Mouse (Mus musculus) hindbrain, embryonic 11.5 days (tissue): ENCODE data around the gene Dennd1a. TPM values are rescaled to one million over a fixed set of nuclear protein-coding genes. Genes with fewer than 3 reads are reported as not detected.

Experiments
- ATAC-seq: fragments of 200-750 bp; cut with Nextera tagmentation; 2 replicates; pipeline ENCODE4 v1.8.0; 2017; ENCODE audit warnings: mild to moderate bottlenecking, moderate TSS enrichment, moderate library complexity; ENCODE audit not compliant: low FRiP score
- DNase-seq: peaks from one replicate; pipeline ENCODE4 v3.0.0-alpha.2; 2015; ENCODE audit warnings: low spot score
- H3K27ac ChIP-seq: fragments of 300-500 bp; sonication (generic); 2 replicates; pipeline ENCODE4 v1.5.1; 2014; ENCODE audit warnings: mild to moderate bottlenecking, low read depth, low read length
- H3K27me3 ChIP-seq: fragments of 300-500 bp; sonication (generic); 2 replicates; pipeline ENCODE4 v1.6.1; 2014; ENCODE audit warnings: mild to moderate bottlenecking, low read length, moderate library complexity, mixed read lengths; ENCODE audit not compliant: control insufficient read depth, insufficient read depth
- H3K36me3 ChIP-seq: fragments of 300-500 bp; sonication (generic); 2 replicates; pipeline ENCODE4 v1.6.1; 2014; ENCODE audit warnings: mild to moderate bottlenecking, low read length, moderate library complexity, mixed read lengths; ENCODE audit not compliant: control insufficient read depth, insufficient read depth
- H3K4me1 ChIP-seq: fragments of 300-500 bp; sonication (generic); replicated peaks from 2 replicates; pipeline ENCODE4 v1.6.1; 2014; ENCODE audit warnings: low read length, mixed read lengths; ENCODE audit not compliant: control insufficient read depth, insufficient read depth
- H3K4me2 ChIP-seq: fragments of 300-500 bp; sonication (generic); replicated peaks from 2 replicates; pipeline ENCODE4 v1.6.1; 2014; ENCODE audit warnings: mild to moderate bottlenecking, low read depth, low read length
- H3K4me3 ChIP-seq: fragments of 300-500 bp; sonication (generic); 2 replicates; pipeline ENCODE4 v1.5.1; 2014; ENCODE audit warnings: low read depth, low read length
- H3K9ac ChIP-seq: fragments of 300-500 bp; sonication (generic); 2 replicates; pipeline ENCODE4 v1.6.1; 2014; ENCODE audit warnings: low read depth, low read length
- H3K9me3 ChIP-seq: fragments of 300-500 bp; sonication (generic); 2 replicates; pipeline ENCODE4 v1.6.1; 2016; ENCODE audit warnings: low read length; ENCODE audit not compliant: control insufficient read depth
- WGBS: fragments of 180-500 bp; shearing (Covaris S2); extraction: QIAGEN DNeasy Blood & Tissue Kit; methylation state at CpG from one replicate; pipeline ENCODE4 v1.1.7; 2014; 5-methylcytosine and 5-hydroxymethylcytosine counted together
- polyA plus RNA-seq: library from polyadenylated mRNA; unstranded; fragments of >200 nt; fragmentation: Nextera tagmentation; extraction: Ambion mirVana; gene quantifications from 2 replicates; pipeline ENCODE4 v1.2.1, GENCODE M21; 2014

Gene Dennd1a
- polyA plus RNA-seq, 1 experiment from 2014 or later = 11.3 TPM

DNA sequence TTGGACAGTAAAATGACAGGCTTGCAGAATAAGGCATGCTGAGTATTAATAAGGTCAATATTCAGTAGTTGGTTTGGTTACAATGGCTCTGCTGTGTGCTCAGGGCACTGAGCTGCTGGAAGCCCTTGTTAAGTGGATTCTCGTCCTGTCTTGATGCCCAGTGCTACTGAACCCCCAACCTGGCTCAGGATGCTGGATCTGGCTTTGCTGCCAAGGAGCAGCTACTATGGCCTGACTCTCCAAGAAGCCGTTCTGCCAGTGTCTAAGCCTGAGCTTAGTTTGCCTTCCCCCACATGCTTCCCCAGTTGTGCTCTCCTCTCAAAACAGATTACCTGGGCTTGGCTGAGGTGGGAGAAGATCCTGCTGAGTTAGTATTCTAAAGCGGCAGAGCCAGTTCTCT lies 25.7 kb upstream of the Dennd1a start:
- Histone ChIP-seq H3K4me2 (no peak overlapping the region), H3K4me3 (no peak overlapping the region), H3K27ac (no peak overlapping the region), H3K9ac (no peak overlapping the region), H3K36me3 (no peaks in the 10 kb centered on the region), H3K4me1 (no peaks in the 10 kb centered on the region), H3K9me3 (no peaks in the 10 kb centered on the region), H3K27me3 (0 out of 2 replicates have a peak, but pooled peaks cover 2% of the 10 kb centered on the region)
- DNase-seq (no peak), ATAC-seq (no peak)
- 49% methylated on average over 3 of the region's 3 CpGs for WGBS

DNA sequence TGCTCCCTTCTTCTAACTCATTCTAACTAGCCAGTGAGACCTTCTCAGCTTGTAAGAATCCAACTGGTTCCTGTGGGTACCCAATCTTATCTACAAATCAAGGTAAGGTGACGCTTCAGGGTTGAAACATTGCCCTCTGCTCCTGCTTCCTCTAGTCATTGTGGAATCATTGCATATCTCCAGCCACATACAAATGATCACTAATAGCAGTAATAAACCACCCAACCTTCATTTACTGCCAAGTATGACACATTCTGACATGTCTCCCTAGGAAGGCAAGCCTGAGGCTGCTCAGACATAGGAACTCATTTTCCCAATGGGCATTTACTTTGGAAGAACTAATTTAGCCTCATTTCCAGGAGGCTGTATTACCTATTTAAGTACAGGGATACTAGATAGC lies 18.0 kb upstream of the Dennd1a start:
- no peaks in the 10 kb centered on the region for H3K27me3 ChIP-seq
- no peaks in the 10 kb centered on the region for H3K9me3 ChIP-seq
- H3K4me2 ChIP-seq = no peak overlapping the region
- no peak overlapping the region for H3K27ac ChIP-seq
- H3K9ac ChIP-seq = no peak overlapping the region
- no peak for DNase-seq
- H3K4me3 ChIP-seq = no peak overlapping the region
- H3K36me3 ChIP-seq = no peaks in the 10 kb centered on the region
- WGBS = 84% methylated on average over 1 of the region's 1 CpGs
- no peaks in the 10 kb centered on the region for H3K4me1 ChIP-seq
- ATAC-seq = no peak

DNA sequence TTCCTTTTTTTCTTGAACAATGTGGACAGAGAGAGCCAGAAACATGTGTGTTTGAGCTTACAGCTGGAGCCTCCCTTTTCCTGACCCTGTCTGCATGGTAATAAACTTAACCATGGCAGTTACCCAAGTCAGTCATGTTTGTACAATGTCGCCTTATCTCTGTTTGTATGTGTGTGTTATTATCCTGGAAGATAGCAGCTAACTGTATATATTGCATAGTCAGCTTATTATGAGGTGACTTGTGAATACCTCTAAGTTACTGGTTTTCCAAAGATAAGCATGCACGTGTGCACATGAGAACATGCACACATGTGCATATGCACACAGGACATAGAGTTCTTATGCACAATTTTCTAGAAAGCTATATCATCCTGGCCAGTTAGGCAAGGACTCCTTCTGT lies 13.8 kb upstream of the Dennd1a start:
- Histone ChIP-seq H3K9ac (no peak overlapping the region), H3K4me3 (no peak overlapping the region), H3K27me3 (no peaks in the 10 kb centered on the region), H3K27ac (no peak overlapping the region), H3K4me2 (no peak overlapping the region), H3K36me3 (no peaks in the 10 kb centered on the region), H3K4me1 (no peaks in the 10 kb centered on the region), H3K9me3 (no peaks in the 10 kb centered on the region)
- no peak for DNase-seq
- WGBS = 90% methylated on average over 2 of the region's 2 CpGs
- ATAC-seq = no peak

DNA sequence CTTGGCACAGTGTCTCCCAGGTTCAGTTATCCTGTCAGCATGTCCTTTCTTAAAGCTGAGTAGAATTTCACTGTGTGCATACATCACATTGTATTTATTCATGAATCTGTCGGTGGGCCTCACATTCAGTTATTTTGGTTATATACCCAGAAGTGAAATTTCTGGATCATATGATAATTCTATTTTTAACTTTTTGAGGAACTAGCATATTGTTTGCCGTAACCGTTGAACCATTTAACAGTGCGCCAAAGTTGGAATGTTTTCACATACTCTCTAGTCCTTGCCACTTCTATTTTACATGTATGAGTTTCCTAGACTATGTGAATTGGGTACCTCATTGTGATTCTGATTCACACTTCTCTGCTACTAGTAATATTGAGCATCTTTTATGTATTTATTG lies 8.7 kb upstream of the Dennd1a start:
- Histone ChIP-seq H3K9me3 (no peaks in the 10 kb centered on the region), H3K4me1 (no peaks in the 10 kb centered on the region), H3K36me3 (no peaks in the 10 kb centered on the region), H3K9ac (no peak overlapping the region), H3K4me3 (no peak overlapping the region), H3K27me3 (no peaks in the 10 kb centered on the region; the same call in 1 of the 2 replicates), H3K27ac (no peak overlapping the region), H3K4me2 (no peak overlapping the region)
- 94% methylated on average over 4 of the region's 4 CpGs for WGBS
- ATAC-seq (no peak), DNase-seq (no peak)

DNA sequence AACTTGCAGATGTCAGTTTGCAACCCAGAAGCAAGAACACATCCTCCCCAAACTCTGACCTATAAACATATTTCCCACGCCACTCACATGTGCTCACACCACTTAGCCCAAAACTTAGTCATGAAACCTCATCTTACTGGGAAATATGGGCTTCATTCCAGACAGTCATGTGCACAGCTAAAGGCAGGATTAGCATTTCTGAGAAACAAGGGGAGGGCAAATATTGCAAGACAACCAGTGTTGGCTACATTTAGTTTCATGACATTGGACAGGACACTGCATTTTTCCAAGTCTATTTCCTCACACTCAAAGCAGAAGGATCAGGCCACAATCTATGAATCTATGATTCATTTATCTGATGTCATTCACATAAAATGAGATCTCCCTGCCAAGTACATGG lies 4.3 kb upstream of the Dennd1a start:
- H3K4me1 ChIP-seq = no peaks in the 10 kb centered on the region
- H3K36me3 ChIP-seq = no peaks in the 10 kb centered on the region
- H3K27me3 ChIP-seq = no peaks in the 10 kb centered on the region; the same call in 1 of the 2 replicates
- H3K4me3 ChIP-seq = no peak overlapping the region
- no peak overlapping the region for H3K4me2 ChIP-seq
- H3K27ac ChIP-seq = no peak overlapping the region
- H3K9me3 ChIP-seq = no peaks in the 10 kb centered on the region
- no peak for ATAC-seq
- H3K9ac ChIP-seq = no peak overlapping the region
- DNase-seq = no peak
- 80% methylated on average over 1 of the region's 1 CpGs for WGBS

DNA sequence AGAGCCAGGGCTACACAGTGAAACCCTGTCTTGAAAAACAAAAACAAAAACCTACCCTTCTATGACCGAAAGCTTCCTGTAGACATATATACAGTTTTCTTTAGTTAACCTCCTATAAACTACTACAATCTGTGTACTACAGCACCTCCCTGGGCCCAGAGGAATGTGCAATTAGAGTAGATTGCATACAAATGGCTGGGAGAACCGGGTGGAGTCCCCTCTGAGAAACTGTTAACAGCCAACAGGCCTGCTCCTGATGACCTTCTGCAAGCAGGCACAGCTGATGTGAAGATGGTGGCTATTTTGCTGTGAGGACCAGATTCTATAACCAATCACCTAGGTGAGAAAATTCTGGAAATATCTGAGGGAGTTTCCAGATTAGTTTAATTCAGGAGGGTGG lies 1.0 kb upstream of the Dennd1a start:
- no peak overlapping the region for H3K27ac ChIP-seq
- ATAC-seq (no peak), DNase-seq (no peak)
- H3K4me2 ChIP-seq = no peak overlapping the region
- no peaks in the 10 kb centered on the region for H3K36me3 ChIP-seq
- no peak overlapping the region for H3K9ac ChIP-seq
- WGBS = 57% methylated on average over 2 of the region's 2 CpGs
- H3K9me3 ChIP-seq = no peaks in the 10 kb centered on the region
- no peaks in the 10 kb centered on the region for H3K4me1 ChIP-seq
- no peak overlapping the region for H3K4me3 ChIP-seq
- no peaks in the 10 kb centered on the region for H3K27me3 ChIP-seq

DNA sequence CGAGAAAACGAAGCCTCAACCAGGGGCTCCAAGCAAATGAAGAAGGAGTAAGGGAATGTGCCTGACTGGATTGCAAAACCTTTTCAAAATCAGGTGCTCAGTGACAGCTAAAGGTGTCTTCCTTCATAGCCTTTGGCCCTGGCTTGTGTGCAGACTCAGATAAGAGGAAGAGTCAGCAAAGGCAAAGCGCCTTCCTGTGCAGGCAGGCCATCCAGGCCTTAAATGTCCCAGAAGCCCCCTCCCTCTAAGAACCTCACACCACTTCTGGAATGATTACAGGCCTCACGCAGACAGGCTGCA lies 807 bp downstream of the Dennd1a start:
- no peak for ATAC-seq
- DNase-seq = peak; percentile 44

DNA sequence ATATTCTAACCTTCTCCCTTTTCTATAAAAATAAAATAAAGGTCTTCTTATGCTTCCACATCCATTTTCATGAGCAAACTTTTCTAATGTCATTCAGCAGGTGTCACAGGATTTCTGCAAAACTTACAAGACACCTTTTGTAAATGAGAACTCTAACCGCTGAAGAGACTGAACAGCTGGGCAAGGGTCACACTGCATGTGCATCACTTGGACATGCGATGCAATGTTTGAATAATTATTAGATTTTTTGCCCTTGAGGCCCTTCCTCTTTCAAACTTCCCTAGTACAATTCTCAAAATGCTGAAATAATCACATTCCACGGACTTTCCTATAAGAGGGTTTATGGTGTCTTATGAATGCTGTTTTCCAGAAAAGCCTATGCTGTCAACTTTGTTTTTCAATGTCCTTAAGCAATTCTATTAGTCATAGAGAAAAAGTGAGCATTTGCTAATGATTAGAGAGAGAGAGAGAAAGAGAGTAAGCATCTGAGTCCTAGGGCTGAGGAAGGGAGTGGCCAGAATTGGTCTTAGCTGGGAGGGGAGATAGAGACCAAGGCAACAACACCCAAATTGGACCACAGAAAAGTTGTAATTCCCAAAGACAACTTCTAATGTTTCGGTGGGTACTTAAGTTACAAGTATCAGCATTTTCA lies 1.3 kb downstream of the Dennd1a start:
- Histone ChIP-seq H3K27ac (no peak overlapping the region), H3K9ac (no peak overlapping the region)
- no peak for DNase-seq

More for the DNA sequence above, 807 bp downstream of the Dennd1a start:
- peak overlapping the region; percentile 70 for H3K4me2 ChIP-seq
- WGBS = 14% methylated on average over 4 of the region's 4 CpGs
- peak overlapping the region; percentile 73 for H3K9ac ChIP-seq
- no peaks in the 10 kb centered on the region for H3K27me3 ChIP-seq
- no peaks in the 10 kb centered on the region for H3K9me3 ChIP-seq
- peak overlapping the region; percentile 78; the same call in 1 of the 2 replicates for H3K27ac ChIP-seq
- H3K4me1 ChIP-seq = no peaks in the 10 kb centered on the region
- peak overlapping the region; percentile 77 for H3K4me3 ChIP-seq
- H3K36me3 ChIP-seq = no peaks in the 10 kb centered on the region

DNA sequence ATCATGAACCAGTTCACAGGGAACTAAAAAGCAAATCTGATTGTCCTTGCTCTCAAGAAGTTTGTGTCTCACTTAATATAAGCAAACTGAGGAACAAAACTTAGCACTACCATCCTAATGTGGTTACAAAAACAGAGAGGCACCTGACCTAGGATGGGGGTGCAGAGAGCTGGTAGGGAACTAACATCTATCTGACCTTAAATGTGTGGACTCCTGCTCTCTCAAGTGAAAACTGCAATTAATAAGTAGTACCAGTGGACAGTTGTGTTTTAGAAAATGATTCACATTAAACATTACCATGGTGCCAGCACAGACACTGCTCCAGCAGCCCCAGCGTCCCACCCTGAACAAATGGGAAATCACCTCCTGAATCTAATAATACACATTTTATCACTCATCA lies 3.2 kb downstream of the Dennd1a start:
- H3K27ac ChIP-seq = no peak overlapping the region
- H3K9me3 ChIP-seq = no peaks in the 10 kb centered on the region
- H3K4me2 ChIP-seq = no peak overlapping the region
- no peaks in the 10 kb centered on the region for H3K36me3 ChIP-seq
- no peak overlapping the region for H3K9ac ChIP-seq
- 96% methylated on average over 1 of the region's 1 CpGs for WGBS
- no peaks in the 10 kb centered on the region for H3K27me3 ChIP-seq
- ATAC-seq (no peak), DNase-seq (no peak)
- no peak overlapping the region for H3K4me3 ChIP-seq
- H3K4me1 ChIP-seq = no peaks in the 10 kb centered on the region

More for the DNA sequence above, 1.3 kb downstream of the Dennd1a start:
- peak overlapping the region; percentile 70 for H3K4me2 ChIP-seq
- no peaks in the 10 kb centered on the region for H3K36me3 ChIP-seq
- no peaks in the 10 kb centered on the region for H3K9me3 ChIP-seq
- H3K27me3 ChIP-seq = no peaks in the 10 kb centered on the region
- H3K4me3 ChIP-seq = peak overlapping the region; percentile 77; the same call in 1 of the 2 replicates
- no peak for ATAC-seq
- H3K4me1 ChIP-seq = no peaks in the 10 kb centered on the region
- WGBS = 75% methylated on average over 4 of the region's 4 CpGs
